Mouse (Mus musculus) liver, embryonic 14.5 days (tissue): ENCODE measurements around the gene Eapp.

Experiments
- CTCF ChIP-seq: IDR thresholded peaks from 2 replicates; pipeline ENCODE4 v1.5.1; 2016; ENCODE audit warnings: antibody characterized with exemption, low read depth, control low read depth
- EP300 ChIP-seq: IDR thresholded peaks from 2 replicates; pipeline ENCODE4 v1.6.1; 2016; ENCODE audit warnings: antibody characterized with exemption, low read depth

GRCm38 (mm10) chr12:54659901-54660300 is 35.8 kb downstream of the Eapp start:
- no peak for TF ChIP-seq CTCF
- TF ChIP-seq EP300, result no peak
